Mouse (Mus musculus) right cerebral cortex, postnatal 25 days (tissue): ENCODE measurements around the gene 1110025L11Rik.
"Not testable (repeated sequence)": the region's sequence is repeated elsewhere in the genome, so short reads cannot be mapped to it uniquely, and the experiment has no call there.

ENCODE experiments used
- DNase-seq: peaks from one replicate; pipeline ENCODE4 v3.0.0; 2022

1110025L11Rik gene

GRCm38 (mm10) chr16:89063902-89064301, at the start of gene 1110025L11Rik:
Gene 1110025L11Rik (minus strand): TSS chr16:89064002.
- DNase-seq = not testable (repeated sequence)

DNA sequence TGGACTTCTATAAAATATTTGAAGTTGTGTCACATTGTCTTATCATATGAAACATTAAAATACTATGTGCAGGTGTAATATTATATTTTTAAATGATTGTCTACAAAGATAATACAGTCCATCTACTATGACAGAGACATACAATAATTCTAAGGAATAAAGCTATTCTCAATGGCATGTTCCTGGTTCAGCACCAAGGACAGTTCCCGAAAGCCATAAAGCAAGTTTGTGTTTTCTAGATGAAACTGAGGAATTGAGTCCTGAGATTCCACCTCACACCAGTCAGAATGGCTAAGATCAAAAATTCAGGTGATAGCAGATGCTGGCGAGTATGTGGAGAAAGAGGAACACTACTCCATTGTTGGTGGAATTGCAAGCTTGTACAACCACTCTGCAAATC, 7.2 kb upstream of the 1110025L11Rik start:
- not testable (repeated sequence) for DNase-seq

- DNase-seq = no peak
Measured at GRCm38 (mm10) chr16:89047783-89048182, 16.0 kb downstream of the 1110025L11Rik start, which contains the start of gene Krtap6-5. Gene Krtap6-5 (minus strand): TSS chr16:89047883.

DNA sequence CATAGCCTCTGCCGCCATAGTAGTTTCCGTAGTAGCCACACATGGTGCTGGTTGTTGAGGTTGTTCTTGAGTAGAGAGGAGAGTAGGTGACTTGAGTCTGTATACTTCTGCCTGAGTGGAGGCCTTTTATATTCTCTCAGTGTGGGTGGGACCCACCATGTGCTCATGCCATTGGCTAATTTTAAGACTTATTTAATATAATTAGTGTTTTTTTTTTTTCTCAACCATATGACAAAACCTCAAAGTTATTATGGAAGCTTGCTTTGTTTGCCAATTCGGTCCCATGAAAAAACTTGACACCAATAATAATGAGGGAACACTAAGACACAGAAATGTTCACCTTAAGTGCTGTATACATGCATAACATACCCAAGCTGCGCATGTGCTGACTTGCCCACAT, 22.4 kb downstream of the 1110025L11Rik start, which contains the start of gene Gm10228:
Gm10228 (minus strand) TSS at position 101 of the 400 bp plus-strand sequence.
- DNase-seq = not testable (repeated sequence)

DNA sequence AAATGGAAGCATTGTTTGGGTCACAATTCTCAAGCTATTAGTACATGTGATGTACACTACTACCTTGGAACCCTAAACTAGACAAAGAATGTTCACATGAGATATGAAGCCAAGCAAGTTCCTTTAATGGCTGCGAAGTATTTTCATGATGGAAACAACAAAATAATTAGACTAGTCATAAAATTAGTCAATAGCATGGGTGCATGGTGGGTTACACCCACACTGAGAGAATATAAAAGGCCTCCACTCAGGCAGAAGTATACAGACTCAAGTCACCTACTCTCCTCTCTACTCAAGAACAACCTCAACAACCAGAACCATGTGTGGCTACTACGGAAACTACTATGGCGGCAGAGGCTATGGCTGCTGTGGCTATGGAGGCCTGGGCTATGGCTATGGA, 32.4 kb downstream of the 1110025L11Rik start, which contains the start of gene Krtap6-1:
Krtap6-1 (plus strand) TSS at position 301 of the 400 bp plus-strand sequence.
- not testable (repeated sequence) for DNase-seq

DNA sequence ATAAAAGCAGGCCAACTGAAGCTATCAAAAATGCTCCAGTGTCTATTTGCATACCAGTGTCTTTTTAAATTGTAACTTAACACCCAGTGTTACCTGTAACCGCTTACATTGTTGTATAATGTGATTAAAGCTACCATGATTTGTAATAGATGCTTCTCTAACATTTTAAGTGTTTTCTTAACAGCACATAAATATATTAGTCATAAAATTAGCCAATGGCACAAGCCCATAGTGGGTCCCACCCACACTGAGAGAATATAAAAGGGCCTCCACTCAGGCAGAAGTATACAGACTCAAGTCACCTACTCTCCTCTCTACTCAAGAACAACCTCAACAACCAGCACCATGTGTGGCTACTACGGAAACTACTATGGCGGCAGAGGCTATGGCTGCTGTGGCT, 48.8 kb downstream of the 1110025L11Rik start, which contains the start of gene Gm10229:
Gm10229 (plus strand) TSS at position 301 of the 400 bp plus-strand sequence.
- not testable (repeated sequence) for DNase-seq

DNA sequence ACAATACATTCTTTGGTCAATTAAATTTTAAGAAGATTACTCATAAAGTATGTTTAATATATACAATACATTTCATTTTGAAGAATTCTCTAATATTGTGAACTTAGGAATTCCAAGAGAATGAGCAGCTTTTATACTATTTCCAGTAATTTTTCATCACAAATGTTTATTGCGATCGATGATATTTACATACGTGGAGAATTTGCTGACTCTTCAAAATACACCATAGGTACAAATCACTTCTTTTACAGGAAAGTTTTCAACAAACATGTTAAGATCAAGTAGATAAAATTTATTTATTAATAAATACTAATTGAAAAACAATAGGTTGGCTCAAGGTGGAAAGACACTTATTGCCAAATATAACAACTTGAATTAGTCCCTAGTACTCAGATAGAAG, 49.8 kb downstream of the 1110025L11Rik start:
- DNase-seq = no peak
